Mouse (Mus musculus) ES-E14 (cell line): ENCODE results near the gene Rpl13a. TPM values are rescaled to one million over a fixed set of nuclear protein-coding genes. Genes with fewer than 3 reads are reported as not detected.
A peak's percentile ranks its signal among the peaks of the same experiment; 100 is the strongest.

Experiments
- DNase-seq: peaks from one replicate; pipeline ENCODE4 v3.0.0-alpha.2; 2013; ENCODE audit warnings: low read depth, low spot score
- H3K27ac ChIP-seq: 2 replicates; pipeline ENCODE4 v1.5.1; 2012; ENCODE audit warnings: low read depth, mild to moderate bottlenecking, low read length, moderate library complexity, mixed read lengths; ENCODE audit not compliant: poor library complexity, insufficient read depth, severe bottlenecking
- H3K36me3 ChIP-seq: 2 replicates; pipeline ENCODE4 v1.6.1; 2012; ENCODE audit warnings: mild to moderate bottlenecking, low read length, moderate library complexity, mixed read lengths; ENCODE audit not compliant: control insufficient read depth, poor library complexity, insufficient read depth, severe bottlenecking
- H3K4me1 ChIP-seq, 2 experiments: fragments of 150-350 bp in 1 of 2; sonication (generic) in 1 of 2; 2 replicates each; pipeline ENCODE4 v1.6.1; 2012; ENCODE audit warnings: low read length in 2 of 2, mild to moderate bottlenecking in 1 of 2, mixed read lengths in 1 of 2; ENCODE audit not compliant: control insufficient read depth in 2 of 2, insufficient read depth in 2 of 2, poor library complexity in 1 of 2
- H3K4me3 ChIP-seq, 2 experiments: fragments of 150-350 bp in 1 of 2; sonication (generic) in 1 of 2; 2 replicates each; pipeline ENCODE4 v1.5.1; 2012; ENCODE audit warnings: low read length in 2 of 2, low read depth in 1 of 2, mild to moderate bottlenecking in 1 of 2, mixed read lengths in 1 of 2; ENCODE audit not compliant: insufficient read depth in 1 of 2, poor library complexity in 1 of 2, severe bottlenecking in 1 of 2
- H3K9ac ChIP-seq: 2 replicates; pipeline ENCODE4 v1.6.1; 2012; ENCODE audit warnings: low read depth, mild to moderate bottlenecking, low read length, mixed read lengths; ENCODE audit not compliant: poor library complexity, insufficient read depth, severe bottlenecking
- H3K9me3 ChIP-seq: fragments of 150-350 bp; sonication (generic); 2 replicates; pipeline ENCODE4 v1.6.1; 2012; ENCODE audit warnings: low read depth, mild to moderate bottlenecking, low read length; ENCODE audit not compliant: control insufficient read depth, insufficient read depth
- CHD2 ChIP-seq: IDR thresholded peaks from 2 replicates; pipeline ENCODE4 v1.6.1; 2014; ENCODE audit warnings: mild to moderate bottlenecking, low read depth, low read length, inconsistent platforms
- HCFC1 ChIP-seq: IDR thresholded peaks from 2 replicates; pipeline ENCODE4 v1.6.1; 2012; ENCODE audit warnings: low read length, inconsistent platforms, borderline replicate concordance; ENCODE audit not compliant: insufficient read depth
- MAFK ChIP-seq: IDR thresholded peaks from 2 replicates; pipeline ENCODE4 v1.6.1; 2014; ENCODE audit warnings: mild to moderate bottlenecking, low read depth, low read length, inconsistent platforms; ENCODE audit not compliant: insufficient read depth
- ZC3H11A ChIP-seq: IDR thresholded peaks from 2 replicates; pipeline ENCODE4 v1.6.1; 2012; ENCODE audit warnings: low read depth, mild to moderate bottlenecking, inconsistent platforms, low read length, borderline replicate concordance
- ZNF384 ChIP-seq: IDR thresholded peaks from 2 replicates; pipeline ENCODE4 v1.6.1; 2012; ENCODE audit warnings: low read depth, low read length, inconsistent platforms
- in situ Hi-C, 2 experiments: fragments of 600-800 bp; cut with MboI; formaldehyde crosslinking; loops; one replicate each; pipeline ENCODE4 v1.15.1; 2025; ENCODE audit warnings: low sequenced_read_pairs in 2 of 2, inconsistent platforms in 1 of 2; ENCODE audit not compliant: unreplicated experiment in 2 of 2
- total RNA-seq: library from RNA; depleted of rRNA; stranded (reverse); fragments of 300-350 nt; gene quantifications from 2 replicates; pipeline ENCODE4 v1.2.3, GENCODE M21; 2012

Rpl13a gene
- total RNA-seq, 1 experiment: 3,971 TPM

GRCm38 (mm10) chr7:45151303-45151702 is 22.7 kb upstream of the Rpl13a start:
- no peak for TF ChIP-seq HCFC1
- no peak for TF ChIP-seq MAFK
- no peak for TF ChIP-seq ZNF384
- no peak for TF ChIP-seq CHD2
- no peak for TF ChIP-seq ZC3H11A
- peaks cover 3 to 7% of the 10 kb centered on the region in 2 experiments; a peak in 3 of 4 replicates for H3K4me1 ChIP-seq
- DNase-seq: no peak
- no peak overlapping the region for H3K9ac ChIP-seq
- H3K36me3 ChIP-seq: peaks cover 10% of the 10 kb centered on the region; the same call in 1 of the 2 replicates
- H3K9me3 ChIP-seq: no peaks in the 10 kb centered on the region
- in situ Hi-C loops: no loop called here
- no peak overlapping the region for H3K27ac ChIP-seq
- no peak overlapping the region for H3K4me3 ChIP-seq

GRCm38 (mm10) chr7:45150321-45150720 is 21.8 kb upstream of the Rpl13a start:
- TF ChIP-seq MAFK: no peak
- no peak for TF ChIP-seq ZNF384
- TF ChIP-seq CHD2: no peak
- TF ChIP-seq ZC3H11A: no peak
- no peak for TF ChIP-seq HCFC1
- Histone ChIP-seq H3K36me3 (peaks cover 18% of the 10 kb centered on the region), H3K9me3 (no peaks in the 10 kb centered on the region), H3K4me3 (no peak overlapping the region), H3K9ac (no peak overlapping the region), H3K27ac (peak overlapping the region; percentile 16; the same call in 1 of the 2 replicates), H3K4me1 (peaks cover 3 to 5% of the 10 kb centered on the region in 2 experiments; a peak in 3 of 4 replicates)
- DNase-seq: no peak
- in situ Hi-C loops: no loop called here

- H3K27ac ChIP-seq: no peak overlapping the region
- peaks cover 3 to 4% of the 10 kb centered on the region in 2 experiments; a peak in 3 of 4 replicates for H3K4me1 ChIP-seq
- in situ Hi-C loops: no loop called here
- TF ChIP-seq MAFK: no peak
- TF ChIP-seq CHD2: no peak
- no peak for TF ChIP-seq HCFC1
- no peak for TF ChIP-seq ZNF384
- no peak for TF ChIP-seq ZC3H11A
- no peak overlapping the region for H3K4me3 ChIP-seq
- no peak overlapping the region for H3K9ac ChIP-seq
- DNase-seq: no peak
- H3K36me3 ChIP-seq: peaks cover 23% of the 10 kb centered on the region
- no peaks in the 10 kb centered on the region for H3K9me3 ChIP-seq
These were observed 21.0 kb upstream of the Rpl13a start for GRCm38 (mm10) chr7:45149545-45149944.

- no peak overlapping the region for H3K27ac ChIP-seq
- peaks cover 24% of the 10 kb centered on the region for H3K36me3 ChIP-seq
- no peak overlapping the region for H3K9ac ChIP-seq
- no peaks in the 10 kb centered on the region for H3K9me3 ChIP-seq
- no peak for DNase-seq
- H3K4me3 ChIP-seq: no peak overlapping the region
- TF ChIP-seq MAFK (no peak), HCFC1 (no peak), ZC3H11A (no peak), ZNF384 (no peak), CHD2 (no peak)
- in situ Hi-C loops: no loop called here
- peaks cover 3 to 4% of the 10 kb centered on the region in 2 experiments; a peak in 3 of 4 replicates for H3K4me1 ChIP-seq
These were observed 20.1 kb upstream of the Rpl13a start for GRCm38 (mm10) chr7:45148534-45149098.
